Mouse (Mus musculus) left cerebral cortex, adult 9 months (tissue): Measurements from ENCODE around the gene Hic1.
"Not testable (repeated sequence)": the region's sequence is repeated elsewhere in the genome, so short reads cannot be mapped to it uniquely, and the experiment has no call there.

Source experiments
- DNase-seq, 2 experiments: peaks; one replicate each; pipeline ENCODE4 v3.0.0; 2022; ENCODE audit warnings: low spot score in 2 of 2

The Hic1 gene

GRCm38 (mm10) chr11:75192336-75193214 is 23.3 kb upstream of the Hic1 start:
- DNase-seq = peak in 1 of 2 experiments; percentile 79

- DNase-seq = no peak
Observed at GRCm38 (mm10) chr11:75191841-75192240, 22.5 kb upstream of the Hic1 start.

DNA sequence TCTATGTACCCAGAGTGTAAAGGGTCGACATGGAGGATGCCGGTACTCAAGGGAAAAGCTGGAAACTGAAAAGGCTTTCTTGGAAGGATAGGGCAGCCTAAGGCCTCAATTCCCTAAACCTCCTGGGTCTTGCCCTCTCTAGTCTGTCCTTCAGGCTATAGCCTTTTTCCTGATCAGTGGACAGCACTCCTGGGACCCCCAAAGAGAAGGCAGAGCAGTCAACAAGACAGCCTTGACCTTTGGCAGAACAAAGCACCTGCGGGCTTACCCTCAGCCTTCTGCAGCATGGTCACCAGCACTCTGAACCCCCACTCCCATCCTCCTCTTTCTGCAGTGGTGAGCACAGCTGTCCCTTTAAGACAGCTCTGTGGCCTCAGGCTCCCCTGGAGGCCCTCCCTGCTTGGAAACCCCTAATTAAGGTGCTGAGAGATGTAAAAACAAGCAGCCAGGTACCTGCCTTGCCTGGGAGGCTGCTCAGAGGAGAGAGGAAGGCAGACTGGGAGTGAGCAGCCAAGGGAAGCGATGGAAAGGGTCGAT is 21.7 kb upstream of the Hic1 start, which contains the start of gene Dph1:
Gene Dph1 (minus strand): TSS at position 337 of the 537 bp plus-strand sequence.
- DNase-seq = no peak

DNA sequence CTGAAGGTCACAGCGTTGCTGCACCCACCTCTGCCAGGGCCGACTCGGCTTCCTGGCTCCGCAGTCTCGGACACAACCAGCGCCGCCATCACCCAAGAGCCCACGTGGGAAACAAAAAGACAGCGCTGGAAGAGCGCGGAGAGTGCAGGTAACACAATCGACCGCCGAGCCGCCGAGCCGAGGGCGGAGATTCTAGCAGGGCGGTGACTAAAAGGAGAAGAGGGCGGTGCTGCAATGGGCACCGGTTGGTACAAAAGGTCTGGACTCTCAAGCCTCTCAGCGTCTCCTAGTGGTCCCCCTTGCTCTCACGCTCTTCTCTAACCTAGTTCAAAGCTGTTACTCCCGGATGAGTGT is 21.0 kb upstream of the Hic1 start:
- peak in 1 of 2 experiments; percentile 80 for DNase-seq

- no peak for DNase-seq
Observed at GRCm38 (mm10) chr11:75189713-75190370, 20.5 kb upstream of the Hic1 start.

GRCm38 (mm10) chr11:75184986-75185385 is 15.7 kb upstream of the Hic1 start:
- no peak for DNase-seq

DNA sequence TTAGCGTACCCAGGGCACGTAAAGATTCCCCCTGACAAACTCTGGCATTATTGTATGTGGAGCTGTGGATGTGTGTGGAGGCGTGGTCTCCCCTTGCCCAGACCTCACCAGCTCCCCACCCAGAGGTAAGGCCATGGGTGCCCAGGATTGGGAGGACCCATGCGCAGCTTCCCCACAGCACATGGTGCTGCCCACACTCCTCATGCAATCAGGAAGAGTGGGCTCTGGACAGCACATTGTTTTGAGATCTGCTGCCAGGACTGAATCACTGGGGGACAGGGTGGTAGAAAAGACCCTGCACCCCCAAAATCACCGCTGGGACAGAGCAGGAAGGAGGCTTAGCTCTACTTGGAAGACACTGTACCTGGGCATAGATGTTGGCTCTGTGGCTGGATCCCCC is 15.3 kb upstream of the Hic1 start:
- DNase-seq = no peak

DNA sequence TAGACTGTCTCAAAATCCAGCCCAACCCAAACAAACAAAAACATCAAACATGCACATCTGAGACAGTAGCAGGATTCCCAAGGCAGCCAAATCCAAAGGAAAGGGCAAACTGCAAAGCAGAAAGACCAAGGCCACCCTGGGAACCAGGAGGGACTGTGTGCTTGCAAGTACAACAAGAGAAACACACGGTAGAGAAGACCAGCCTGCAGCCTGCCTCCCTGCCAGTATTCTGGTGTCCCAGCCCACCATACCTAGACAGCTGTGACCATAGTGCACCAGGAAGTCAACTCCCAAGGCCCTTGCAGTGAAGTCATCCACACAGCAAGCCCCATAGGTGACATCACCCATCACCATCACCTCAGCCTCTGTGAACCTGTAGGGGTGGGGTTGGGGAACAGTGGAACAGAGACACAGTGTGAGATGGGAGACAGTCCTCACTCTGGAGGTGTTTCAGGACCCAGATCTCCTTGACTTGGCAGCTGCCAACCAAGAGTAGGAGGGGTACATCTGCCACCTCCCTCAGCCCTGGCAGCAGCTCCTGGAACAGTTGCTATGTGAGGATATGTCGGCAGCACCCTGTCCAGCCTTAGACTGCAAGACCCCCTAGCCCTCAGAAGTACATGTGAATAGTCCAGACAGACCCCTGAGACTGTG is 14.7 kb upstream of the Hic1 start:
- DNase-seq = peak in 1 of 2 experiments; percentile 83

DNA sequence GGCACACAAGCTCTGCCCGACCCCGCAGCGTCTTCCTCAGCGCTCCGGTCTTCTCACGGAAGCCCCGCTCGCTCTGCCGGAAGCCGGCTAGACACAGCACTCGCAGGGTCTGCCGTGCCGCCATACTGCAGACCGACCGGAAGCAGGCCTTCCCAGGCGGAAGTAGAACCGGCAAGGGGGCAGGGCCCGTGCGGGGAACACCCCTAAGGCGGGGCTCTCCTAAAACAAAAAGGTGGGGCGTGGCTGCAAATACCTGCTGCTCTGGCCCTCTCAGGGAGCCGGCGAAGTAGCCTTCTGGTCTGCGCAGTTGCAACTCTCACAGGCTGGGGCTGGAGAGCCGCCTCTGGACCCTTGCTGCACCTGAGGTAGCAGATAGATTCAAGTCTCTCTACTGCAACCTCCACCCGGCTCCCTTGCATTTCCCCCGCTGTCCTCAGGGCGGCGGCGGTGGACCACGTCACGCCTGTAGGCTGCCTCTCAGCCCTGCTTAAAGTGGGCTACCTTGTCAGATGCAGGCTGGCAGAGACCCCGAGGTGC is 9.4 kb upstream of the Hic1 start, which contains the start of gene Ovca2:
Gene Ovca2 (minus strand): TSS at position 164 of the 537 bp plus-strand sequence.
- peak in 1 of 2 experiments; percentile 88 for DNase-seq

DNA sequence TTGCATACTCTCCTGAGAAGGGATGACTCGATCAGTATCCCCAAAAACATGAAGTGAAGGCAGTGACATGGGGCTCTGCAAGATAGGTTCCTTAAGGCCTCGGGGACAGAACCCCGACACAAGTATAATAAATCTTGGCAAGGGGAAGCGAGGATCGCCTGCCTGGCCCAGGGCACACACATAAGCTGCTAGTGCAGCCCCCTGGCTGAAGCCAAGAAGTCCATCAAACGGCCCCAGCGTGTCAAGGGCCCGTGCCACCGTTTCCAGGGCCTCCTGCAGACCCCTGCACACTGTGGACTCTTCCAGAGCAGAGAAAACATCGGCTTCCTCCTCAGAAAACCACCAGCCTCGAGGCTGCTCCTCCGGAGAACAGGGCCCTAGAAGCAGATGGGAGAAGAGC is 8.7 kb upstream of the Hic1 start:
- no peak for DNase-seq

DNA sequence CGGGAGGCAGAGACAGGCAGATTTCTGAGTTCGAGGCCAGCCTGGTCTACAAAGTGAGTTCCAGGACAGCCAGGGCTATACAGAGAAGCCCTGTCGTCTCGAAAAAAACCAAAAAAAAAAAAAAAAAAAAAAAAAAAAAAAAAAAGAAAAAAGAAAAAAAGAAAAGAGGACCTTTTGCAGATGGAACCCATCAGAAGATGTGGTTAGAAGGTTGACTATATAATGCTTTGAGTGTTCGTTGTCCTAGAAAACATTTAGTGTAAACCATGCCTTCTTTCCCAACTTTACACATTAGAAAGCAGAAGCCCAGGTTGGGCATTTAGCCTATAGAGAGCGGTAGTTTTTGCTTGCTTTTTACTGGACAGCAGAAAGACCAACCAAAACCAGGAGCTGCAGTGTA is 5.3 kb upstream of the Hic1 start:
- not testable (repeated sequence) for DNase-seq

DNA sequence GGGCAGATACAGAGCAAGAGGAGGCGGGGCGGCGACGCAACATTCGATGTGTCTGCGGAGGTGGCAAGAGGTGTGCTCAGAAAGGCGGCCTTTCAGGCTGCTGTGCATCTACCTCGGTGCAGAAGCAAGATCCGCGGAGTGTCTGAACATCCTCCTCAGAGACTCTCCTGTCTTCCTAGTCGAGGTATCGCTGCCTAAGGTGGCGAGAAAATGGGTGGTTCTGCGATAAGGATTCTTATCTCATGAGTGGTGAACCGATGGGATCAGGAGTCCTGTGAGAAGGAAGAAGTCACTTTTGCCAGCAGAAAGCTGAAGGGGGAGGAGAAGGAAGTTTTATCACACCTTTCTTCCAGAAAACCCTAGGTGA is 4.5 kb upstream of the Hic1 start:
- no peak for DNase-seq

DNA sequence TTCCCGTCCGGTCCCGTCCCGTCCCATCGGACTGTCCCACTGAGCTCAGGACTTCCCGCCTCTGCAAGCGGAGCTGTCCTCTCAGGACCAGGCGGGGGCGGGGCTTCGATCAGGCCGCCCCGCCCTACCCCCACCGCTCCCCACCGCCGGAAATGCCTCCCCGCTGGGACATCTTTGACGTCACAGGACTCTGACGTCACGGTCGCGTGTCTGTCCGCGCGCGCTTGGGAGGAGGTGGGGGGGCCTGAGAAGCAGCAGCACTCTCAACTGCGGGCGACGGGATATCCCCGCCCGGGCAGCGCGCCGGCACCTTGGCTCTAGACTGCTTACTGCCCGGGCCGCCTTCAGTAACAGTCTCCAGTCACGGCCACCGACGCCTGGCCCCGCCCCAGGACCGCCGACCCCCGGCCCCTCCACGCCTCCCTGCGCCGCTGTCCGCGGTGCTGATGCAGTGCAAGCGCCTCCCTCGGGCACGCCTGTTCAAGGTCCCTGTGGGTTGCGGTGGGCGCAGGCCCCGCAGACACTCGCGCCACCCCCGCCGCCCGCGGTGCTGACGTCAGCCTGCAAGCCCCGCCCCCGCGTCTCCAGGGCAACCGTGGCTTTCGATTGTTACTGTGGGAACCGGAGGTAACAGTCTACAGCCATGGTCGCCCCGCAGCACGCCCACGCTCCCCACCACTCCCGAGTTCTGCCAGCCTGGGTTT is 3.9 kb upstream of the Hic1 start:
- peak; percentile 93 to 96 for DNase-seq

GRCm38 (mm10) chr11:75172151-75173094 is 3.1 kb upstream of the Hic1 start:
- DNase-seq = peak in 1 of 2 experiments; percentile 60

- DNase-seq = peak in 1 of 2 experiments; percentile 21
Observed at GRCm38 (mm10) chr11:75171186-75171865, 2.0 kb upstream of the Hic1 start.

DNA sequence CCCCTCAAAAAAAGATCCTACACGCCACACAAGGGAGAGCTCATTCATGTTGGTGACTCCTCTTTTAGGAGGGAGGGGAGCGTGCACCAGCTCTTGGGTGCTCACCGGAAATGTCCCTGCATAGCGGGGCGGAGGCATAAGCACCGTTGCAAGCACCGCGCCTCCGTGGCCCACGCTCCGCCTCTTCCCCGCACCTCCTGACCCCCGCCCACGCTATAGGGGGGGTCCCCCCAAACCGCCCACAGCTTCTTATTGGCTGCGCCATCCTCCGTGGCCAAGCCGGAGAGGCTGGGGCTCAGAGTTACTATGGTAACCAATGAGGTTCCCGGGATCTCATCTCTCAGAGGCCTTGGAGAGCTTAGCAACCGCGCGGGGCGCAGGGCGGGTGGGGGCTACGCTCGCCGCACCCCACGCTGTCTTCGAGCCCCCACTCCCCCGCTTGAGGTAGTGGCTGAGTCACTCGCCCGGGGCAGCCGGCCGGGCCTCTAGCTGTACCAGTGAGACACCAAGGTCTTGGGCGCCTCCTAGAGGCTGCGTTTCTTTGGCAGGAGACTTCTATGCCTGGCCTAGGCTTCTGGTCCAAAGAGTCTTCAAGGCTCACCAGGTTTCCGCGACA is 925 bp upstream of the Hic1 start:
- DNase-seq = peak; percentile 89 to 95

DNA sequence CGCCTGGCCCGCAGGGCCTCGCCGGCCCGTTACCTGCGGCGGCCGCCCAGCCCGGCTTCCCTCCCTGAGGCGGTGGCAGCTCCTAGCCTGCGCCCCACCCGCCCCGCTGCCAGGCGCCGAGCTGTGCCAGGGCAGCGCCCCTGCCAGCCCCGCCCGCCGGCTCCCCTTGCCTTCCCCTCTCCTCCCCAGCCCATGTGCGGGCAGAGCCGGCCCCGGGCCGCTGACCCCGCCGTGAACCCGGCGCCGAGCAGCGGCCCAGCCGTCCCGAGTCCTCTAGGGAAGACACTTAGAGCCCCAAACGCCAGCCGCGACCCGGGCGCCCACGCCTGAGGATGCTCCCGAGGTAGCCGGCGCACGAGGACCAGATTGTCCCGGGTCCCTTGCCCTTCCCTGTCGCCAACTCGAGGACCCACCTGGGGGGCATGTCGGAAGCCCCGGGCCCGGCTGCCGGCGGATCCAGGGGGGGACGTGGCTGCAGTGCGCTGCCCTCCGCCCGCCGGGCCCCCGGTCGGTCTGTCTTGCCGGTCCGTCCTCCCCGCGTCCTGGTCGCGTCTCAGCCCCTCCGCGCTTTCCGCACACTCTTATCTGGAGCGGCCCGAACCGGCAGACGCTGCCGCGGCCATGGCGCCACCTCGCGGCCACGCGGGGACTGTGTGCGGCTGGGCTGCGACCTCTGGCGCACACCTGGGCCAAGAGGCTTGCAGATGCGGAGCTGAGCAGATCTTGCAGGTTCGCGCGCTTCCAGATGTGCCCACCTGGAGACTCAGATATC is 543 bp downstream of the Hic1 start:
- peak in 1 of 2 experiments; percentile 72 for DNase-seq
